Mouse (Mus musculus) E14TG2a.4 (cell line): Measurements from ENCODE around the gene Gga2.

ENCODE experiments used
- CTCF ChIP-seq: conservative IDR thresholded peaks from 2 replicates; pipeline ENCODE4 v1.5.1; 2014; ENCODE audit warnings: low read length
- POU5F1 ChIP-seq: IDR thresholded peaks from 2 replicates; pipeline ENCODE4 v1.6.1; 2014; ENCODE audit warnings: low read length, borderline replicate concordance

DNA sequence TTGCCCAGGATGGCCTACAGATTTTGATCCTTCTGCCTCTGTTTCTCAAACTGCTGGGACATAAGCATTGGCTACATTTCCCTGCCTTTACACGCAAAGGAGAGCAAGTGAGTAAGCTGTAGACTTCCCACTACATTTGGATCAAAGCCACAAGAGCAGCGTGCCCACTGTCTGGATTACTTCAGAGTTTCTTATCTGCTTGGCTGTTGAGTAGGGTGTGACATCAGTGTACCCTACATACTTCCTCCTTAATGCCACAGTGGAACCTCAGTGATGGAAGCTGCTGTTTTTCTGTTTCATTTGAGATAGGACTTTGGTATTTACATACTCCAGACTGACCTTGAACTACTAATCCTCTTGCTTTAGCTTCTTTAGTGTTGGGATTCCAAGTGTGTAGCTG is 25.8 kb upstream of the Gga2 start:
- TF ChIP-seq CTCF, result no peak
- TF ChIP-seq POU5F1, result no peak
